Mouse (Mus musculus): ENCODE data around the gene Emc8. TPM values are rescaled to one million over a fixed set of nuclear protein-coding genes. Genes with fewer than 3 reads are reported as not detected.
A peak's percentile ranks its signal among the peaks of the same experiment; 100 is the strongest.

Gene Emc8
- 100 to 1,000 TPM in 1 of 2 experiments, 10 to 100 TPM in 1; 87.1 to 118 TPM for total RNA-seq (2021)
- long read RNA-seq, experiment 1, full-length matches to known transcripts = 44 of 51 reads
- long read RNA-seq, experiment 1, partial matches to known transcripts = 0 of 51 reads
- long read RNA-seq, experiment 1, other reads (novel, unspliced or antisense) = 7 of 51 reads
- long read RNA-seq, experiment 2, full-length matches to known transcripts = 113 of 127 reads
- long read RNA-seq, experiment 2, partial matches to known transcripts = 1 of 127 reads
- long read RNA-seq, experiment 2, other reads (novel, unspliced or antisense) = 13 of 127 reads

GRCm38 (mm10) chr8:120668374-120668905 lies at the start of gene Emc8:
TSS of gene Emc8 (minus strand) at chr8:120668573.
- peak; percentile 35 to 52 for DNase-seq (ENCODE audit: low spot score in 2 of 2)

- DNase-seq (ENCODE audit: low spot score in 2 of 2) = no peak
Observed at GRCm38 (mm10) chr8:120715996-120716680, 47.8 kb upstream of the Emc8 start.

- no peak for DNase-seq (ENCODE audit: low spot score in 2 of 2)
Observed at GRCm38 (mm10) chr8:120715200-120715599, 46.8 kb upstream of the Emc8 start.

- no peak for DNase-seq (ENCODE audit: low spot score in 2 of 2)
Observed at GRCm38 (mm10) chr8:120709176-120709575, 40.8 kb upstream of the Emc8 start.

GRCm38 (mm10) chr8:120706193-120706592 lies 37.8 kb upstream of the Emc8 start:
- DNase-seq (ENCODE audit: low spot score in 2 of 2) = no peak

DNA sequence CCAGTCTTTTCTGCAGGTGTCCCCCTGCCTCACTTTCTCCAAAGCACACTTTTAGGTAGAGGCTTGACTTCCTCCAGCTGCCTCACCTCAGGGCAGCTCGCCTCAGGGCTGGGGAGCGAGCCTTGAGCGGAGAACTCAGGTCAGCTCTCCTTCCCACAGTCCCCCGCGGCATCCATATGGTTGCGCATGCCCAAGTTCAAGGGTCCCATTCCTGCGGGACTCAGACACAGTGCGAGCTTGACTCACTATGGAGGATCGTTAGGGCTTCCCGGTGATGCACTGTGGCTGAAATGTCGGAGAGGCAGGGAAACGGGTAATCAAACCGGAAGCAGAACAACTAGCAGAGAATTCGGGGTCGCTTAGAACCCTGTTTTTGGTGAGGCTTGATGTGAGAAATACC lies 36.8 kb upstream of the Emc8 start:
- no peak for DNase-seq (ENCODE audit: low spot score in 2 of 2)

GRCm38 (mm10) chr8:120704203-120704602 lies 35.8 kb upstream of the Emc8 start:
- no peak for DNase-seq (ENCODE audit: low spot score in 2 of 2)

- no peak for DNase-seq (ENCODE audit: low spot score in 2 of 2)
Observed at GRCm38 (mm10) chr8:120701758-120702465, 33.5 kb upstream of the Emc8 start.

DNA sequence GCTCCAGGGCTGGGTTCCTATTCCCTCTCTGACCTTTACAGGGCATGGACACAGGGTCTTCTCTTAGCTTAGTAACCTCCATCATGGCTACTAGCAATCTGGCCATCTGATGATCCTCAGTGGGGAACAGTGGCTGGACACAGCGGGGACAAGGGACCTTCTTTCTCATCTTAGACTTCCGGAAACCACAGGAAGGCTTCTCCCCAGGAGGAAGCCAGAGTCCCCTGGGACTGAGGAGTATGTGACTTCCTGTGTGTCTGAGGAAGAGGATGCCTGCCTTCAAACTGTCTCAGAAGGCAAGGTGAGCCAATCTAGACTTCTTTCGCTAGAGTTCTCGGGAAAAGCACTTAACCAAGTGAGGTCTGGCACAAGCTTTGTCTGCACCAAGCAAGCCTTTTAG lies 31.7 kb upstream of the Emc8 start:
- DNase-seq (ENCODE audit: low spot score in 2 of 2) = no peak

- DNase-seq (ENCODE audit: low spot score in 2 of 2) = no peak
Observed at GRCm38 (mm10) chr8:120699565-120699964, 31.2 kb upstream of the Emc8 start.

- no peak for DNase-seq (ENCODE audit: low spot score in 2 of 2)
Observed at GRCm38 (mm10) chr8:120699079-120699478, 30.7 kb upstream of the Emc8 start.

DNA sequence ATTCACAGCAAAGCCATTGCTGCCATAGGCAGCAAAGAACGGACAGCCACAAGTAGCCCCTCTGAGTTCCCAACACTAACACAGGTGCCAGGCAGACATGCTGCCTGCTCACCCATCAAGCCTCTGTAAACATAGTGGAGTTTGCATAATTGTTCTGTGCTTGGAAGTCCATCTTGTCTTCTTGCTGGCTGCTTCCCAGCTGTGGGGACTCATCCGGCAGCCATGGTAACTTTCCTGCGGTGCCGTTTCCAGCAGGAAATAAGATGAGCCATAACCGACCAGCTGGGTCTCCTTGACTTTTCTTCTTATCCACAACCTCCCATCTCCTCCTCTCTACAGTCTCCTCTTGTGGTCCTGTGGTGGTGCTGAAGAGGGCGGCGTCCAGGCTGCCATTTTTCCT lies 30.1 kb upstream of the Emc8 start:
- DNase-seq (ENCODE audit: low spot score in 2 of 2) = no peak

- DNase-seq (ENCODE audit: low spot score in 2 of 2) = no peak
Observed at GRCm38 (mm10) chr8:120697979-120698272, 29.6 kb upstream of the Emc8 start.

GRCm38 (mm10) chr8:120697154-120697978 lies 29.0 kb upstream of the Emc8 start:
- DNase-seq (ENCODE audit: low spot score in 2 of 2) = no peak

DNA sequence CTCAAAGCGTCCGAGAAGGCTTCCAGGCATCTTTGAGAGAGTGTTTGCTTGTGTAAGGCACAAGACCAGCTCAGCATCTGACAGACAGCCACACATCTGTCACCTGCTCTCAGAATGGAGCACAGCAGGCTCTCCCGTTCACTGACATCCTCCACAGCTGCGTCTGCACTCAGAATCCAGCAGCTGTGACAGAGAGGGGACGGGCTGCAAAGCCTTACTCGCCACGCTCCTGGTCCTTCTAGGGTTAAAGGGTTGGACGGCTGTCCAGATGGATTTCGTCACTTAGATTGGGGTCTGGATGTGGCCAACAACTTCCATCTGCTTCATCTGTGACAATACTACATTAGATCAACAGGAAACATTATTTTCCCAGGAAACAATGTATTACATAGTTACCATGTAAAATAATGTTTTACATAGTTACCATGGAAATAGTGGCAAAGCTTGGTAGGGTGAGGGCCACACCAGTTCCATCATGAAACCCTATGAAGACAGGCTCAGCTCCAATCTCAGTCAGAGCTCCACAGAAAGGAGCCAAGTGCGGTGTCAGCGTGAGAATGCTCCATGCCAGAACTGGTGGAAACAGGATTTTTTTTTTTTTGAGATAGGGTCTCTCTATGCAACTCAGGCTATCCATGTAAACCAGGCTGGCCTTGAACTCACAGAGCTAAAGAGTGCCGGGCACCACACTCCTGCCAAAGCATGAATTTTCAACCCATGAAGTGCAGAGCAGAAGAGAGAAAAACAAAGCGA lies 28.2 kb upstream of the Emc8 start:
- no peak for DNase-seq (ENCODE audit: low spot score in 2 of 2)

- no peak for DNase-seq (ENCODE audit: low spot score in 2 of 2)
Observed at GRCm38 (mm10) chr8:120693861-120694493, 25.6 kb upstream of the Emc8 start.

DNA sequence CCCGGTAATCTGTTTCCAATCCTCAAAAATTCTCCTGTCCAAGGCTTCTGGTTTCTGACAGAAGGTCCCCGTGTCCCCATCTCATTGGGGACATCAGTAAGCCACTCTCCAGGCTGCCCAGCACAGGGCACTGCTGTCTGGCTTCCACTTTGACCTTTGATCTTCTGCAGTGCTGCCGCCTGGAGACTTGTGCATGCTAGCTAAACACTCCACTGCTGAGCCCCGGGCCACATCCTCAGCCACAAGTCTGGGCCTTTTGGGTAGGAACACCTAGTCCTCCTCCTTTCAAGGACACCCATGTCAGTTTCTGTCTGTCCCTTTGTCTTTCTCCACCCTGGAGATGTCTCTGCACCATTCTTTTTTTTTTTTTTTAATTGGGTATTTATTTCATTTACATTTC lies 24.6 kb upstream of the Emc8 start:
- no peak for DNase-seq (ENCODE audit: low spot score in 2 of 2)

DNA sequence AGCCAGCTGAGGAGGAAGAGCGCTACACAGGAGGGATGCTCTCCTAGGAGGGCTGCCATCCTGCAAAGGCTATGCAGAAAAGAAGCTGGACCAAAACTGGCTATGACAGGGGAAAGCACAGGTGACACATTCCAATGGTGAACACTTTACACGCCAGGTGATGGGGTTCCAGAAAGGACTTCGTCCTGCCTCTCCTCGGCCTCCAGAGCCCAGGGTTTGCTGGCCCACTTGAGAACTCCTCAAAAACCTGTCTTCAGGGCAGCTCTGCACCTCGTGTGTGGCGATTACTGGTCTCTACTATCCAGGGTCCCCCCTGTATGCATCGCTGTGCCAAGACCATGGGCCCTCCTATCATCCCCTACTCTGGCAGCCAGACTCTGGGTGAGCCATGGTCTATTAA lies 20.1 kb upstream of the Emc8 start:
- DNase-seq (ENCODE audit: low spot score in 2 of 2) = no peak

DNA sequence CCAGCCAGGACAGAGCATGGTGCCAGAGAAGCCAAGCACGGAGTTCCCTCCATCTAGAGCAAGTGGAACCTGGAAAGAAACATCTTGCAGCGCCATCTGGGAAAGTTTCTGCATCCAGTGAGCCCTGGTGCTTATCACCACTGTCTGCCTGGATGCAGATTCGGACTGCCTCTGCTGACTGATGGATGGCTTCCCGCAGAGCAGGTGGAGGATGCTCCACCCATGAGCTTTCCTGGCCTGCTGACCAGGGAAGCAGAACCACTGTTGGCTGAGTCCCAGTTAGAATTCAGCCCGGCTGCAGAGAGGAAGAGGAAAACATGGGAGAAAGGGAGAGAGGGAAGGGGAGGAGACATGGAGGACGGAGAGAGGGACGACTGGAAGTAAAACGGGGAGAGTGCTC lies 19.4 kb upstream of the Emc8 start:
- DNase-seq (ENCODE audit: low spot score in 2 of 2) = no peak

DNA sequence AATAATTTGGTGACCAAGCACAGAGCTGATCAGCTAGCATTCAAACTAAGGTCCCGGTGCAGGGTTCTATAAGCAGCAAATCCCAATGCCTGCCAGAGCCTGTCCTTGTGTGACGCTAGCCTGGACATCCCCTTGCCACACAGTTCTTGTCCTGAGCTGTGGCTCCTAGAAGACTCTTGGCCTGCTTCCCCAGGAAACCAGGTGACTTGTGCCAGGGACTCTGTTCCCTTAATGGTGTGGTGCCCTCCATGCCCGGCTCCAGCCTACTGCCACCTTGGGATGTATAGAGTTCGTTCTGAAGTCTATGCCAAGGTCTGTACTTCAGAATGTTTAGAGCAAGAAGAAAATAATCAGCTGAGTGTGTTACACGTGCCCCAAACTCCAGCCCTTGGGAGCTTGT lies 18.2 kb upstream of the Emc8 start:
- no peak for DNase-seq (ENCODE audit: low spot score in 2 of 2)
